7 mouse cellular contexts compared by ENCODE assay signal in the genomic region with DNA sequence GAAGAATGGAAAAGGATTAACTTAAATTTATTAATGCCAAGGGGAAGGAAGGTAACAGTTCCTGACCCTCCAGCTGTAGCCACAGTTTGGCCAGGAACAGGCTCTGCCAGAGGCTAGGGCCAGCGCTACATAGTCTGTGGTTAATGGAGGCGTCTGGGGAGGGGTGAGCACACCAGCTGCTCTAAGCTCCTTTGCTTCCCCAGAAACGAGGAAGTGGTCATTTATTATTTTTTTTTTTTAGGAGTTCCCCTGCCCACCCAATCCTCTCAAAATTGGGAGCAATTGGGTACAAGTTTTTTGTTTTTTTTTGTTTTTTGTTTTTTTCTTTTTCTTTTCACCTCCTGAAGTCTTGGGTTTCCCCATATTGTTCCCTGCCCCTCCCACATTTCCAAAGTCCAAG. TPM values are rescaled to one million over a fixed set of nuclear protein-coding genes. Genes with fewer than 3 reads are reported as not detected.
DNase-seq lines count a peak whose midpoint lies in the region; ATAC-seq and TF ChIP-seq lines count a peak whose summit lies in the region.

No protein-coding gene starts in this region.

- 13% methylated on average over 3 of the region's 3 CpGs for WGBS in lung, adult 2 months
- 33% methylated on average over 3 of the region's 3 CpGs for WGBS in forebrain, embryonic 10.5 days
- WGBS in limb, embryonic 15.5 days = 7% methylated on average over 3 of the region's 3 CpGs
- 14% methylated on average over 3 of the region's 3 CpGs for WGBS in stomach, embryonic 14.5 days

- no peaks in the 10 kb centered on the region for H3K27me3 ChIP-seq in forebrain, embryonic 10.5 days (ENCODE audit: poor library complexity, severe bottlenecking)
- no peaks in the 10 kb centered on the region for H3K27me3 ChIP-seq in limb, embryonic 15.5 days
- no peaks in the 10 kb centered on the region for H3K27me3 ChIP-seq in stomach, embryonic 14.5 days (ENCODE audit: control insufficient read depth, insufficient read depth, low read length)

- ATAC-seq in limb, embryonic 15.5 days (ENCODE audit: insufficient number of reproducible peaks, low FRiP score, low TSS enrichment, low read depth) = no peak
- ATAC-seq in stomach, embryonic 14.5 days (ENCODE audit: insufficient number of reproducible peaks, insufficient read depth, low FRiP score, low read depth) = no peak

- peaks cover 66% of the 10 kb centered on the region for H3K36me3 ChIP-seq in forebrain, embryonic 10.5 days (replicated peaks)
- H3K36me3 ChIP-seq in limb, embryonic 15.5 days = peaks cover 36% of the 10 kb centered on the region
- peaks cover 37% of the 10 kb centered on the region for H3K36me3 ChIP-seq in stomach, embryonic 14.5 days (ENCODE audit: control insufficient read depth, insufficient read depth, low read length)

- peak overlapping the region; percentile 74 for H3K4me2 ChIP-seq in limb, embryonic 15.5 days
- peak overlapping the region; percentile 45 for H3K4me2 ChIP-seq in stomach, embryonic 14.5 days (replicated peaks; ENCODE audit: low read depth, low read length)

- H3K9ac ChIP-seq in limb, embryonic 15.5 days = no peak overlapping the region
- H3K9ac ChIP-seq in stomach, embryonic 14.5 days (replicated peaks; ENCODE audit: low read depth, low read length) = no peak overlapping the region; the same call in 1 of the 2 replicates

- TF ChIP-seq POLR2A in lung, adult 2 months (IDR thresholded peaks at IDR 0.05; ENCODE audit: borderline replicate concordance, extremely low read depth, low read depth, low read length) = no peak

- H3K27ac ChIP-seq in forebrain, embryonic 10.5 days = peak overlapping the region; percentile 99
- H3K27ac ChIP-seq in limb, embryonic 15.5 days = peak overlapping the region; percentile 33
- H3K27ac ChIP-seq in stomach, embryonic 14.5 days (ENCODE audit: low read length) = peak overlapping the region; percentile 95; the same call in 1 of the 2 replicates

- TF ChIP-seq CTCF in lung, adult 2 months (IDR thresholded peaks at IDR 0.05; ENCODE audit: insufficient read depth, low read length) = no peak

- H3K4me3 ChIP-seq in lung, adult 2 months (replicated peaks; ENCODE audit: extremely low read depth, low read depth, low read length) = no peak overlapping the region
- H3K4me3 ChIP-seq in forebrain, embryonic 10.5 days = peak overlapping the region; percentile 80
- H3K4me3 ChIP-seq in limb, embryonic 15.5 days = peak overlapping the region; percentile 100
- peak overlapping the region; percentile 97 for H3K4me3 ChIP-seq in stomach, embryonic 14.5 days (ENCODE audit: low read depth, low read length)

- H3K4me1 ChIP-seq in lung, adult 2 months (ENCODE audit: control insufficient read depth, insufficient read depth, low read length) = no peaks in the 10 kb centered on the region; the same call in none of the 2 replicates
- peaks cover 33% of the 10 kb centered on the region for H3K4me1 ChIP-seq in forebrain, embryonic 10.5 days
- H3K4me1 ChIP-seq in limb, embryonic 15.5 days = peaks cover 10% of the 10 kb centered on the region; the same call in 1 of the 2 replicates
- 0 out of 2 replicates have a peak, but pooled peaks cover 13% of the 10 kb centered on the region for H3K4me1 ChIP-seq in stomach, embryonic 14.5 days (ENCODE audit: control insufficient read depth, insufficient read depth, low read length)

- H3K9me3 ChIP-seq in forebrain, embryonic 10.5 days = no peaks in the 10 kb centered on the region
- no peaks in the 10 kb centered on the region for H3K9me3 ChIP-seq in limb, embryonic 15.5 days
- H3K9me3 ChIP-seq in stomach, embryonic 14.5 days (ENCODE audit: control insufficient read depth, low read depth, low read length) = no peaks in the 10 kb centered on the region

- peak; percentile 3 for DNase-seq in lung, postnatal 10 days
- no peak for DNase-seq in lung, adult 2 months
- DNase-seq in forebrain, embryonic 10.5 days (ENCODE audit: extremely low spot score, low spot score) = no peak
- no peak for DNase-seq in gastrocnemius, postnatal 36 days
- DNase-seq in cerebellum, postnatal 4 days (ENCODE audit: low spot score in 2 of 2) = no peak

- intact Hi-C loops in gastrocnemius, postnatal 36 days (cut with DNase I) = loop anchor here (5.0 kb wide), 1 partner anchor 76 kb away; no protein-coding TSS in a partner anchor

RNA-seq across cellular contexts. Expression of a gene that starts 0.9 kb away (rescaled TPM):
- polyA plus RNA-seq in lung, adult 2 months (2012; rRNA removed) = 5.8 and 10.8 TPM in 2 replicates
- polyA plus RNA-seq in forebrain, embryonic 10.5 days (2016; fragmentation: Nextera tagmentation; extraction: Ambion mirVana) = 99.4 and 104 TPM in 2 replicates
- polyA plus RNA-seq in limb, embryonic 15.5 days (2015; fragmentation: Nextera tagmentation; extraction: Ambion mirVana) = 47.4 and 51.4 TPM in 2 replicates
- 86.0 and 87.3 TPM in 2 replicates for polyA plus RNA-seq in stomach, embryonic 14.5 days (2014; fragmentation: Nextera tagmentation; extraction: Ambion mirVana)
- total RNA-seq in gastrocnemius, postnatal 36 days (2021) = 10 to 100 TPM; 10.1 to 13.7 TPM

RNA-seq across cellular contexts. Expression of a gene that starts 59.4 kb away (rescaled TPM):
- 23.6 and 32.9 TPM in 2 replicates for polyA plus RNA-seq in lung, adult 2 months (2012; rRNA removed)
- polyA plus RNA-seq in forebrain, embryonic 10.5 days (2016; fragmentation: Nextera tagmentation; extraction: Ambion mirVana) = 46.5 and 46.7 TPM in 2 replicates
- 27.5 and 31.9 TPM in 2 replicates for polyA plus RNA-seq in limb, embryonic 15.5 days (2015; fragmentation: Nextera tagmentation; extraction: Ambion mirVana)
- 49.7 and 56.0 TPM in 2 replicates for polyA plus RNA-seq in stomach, embryonic 14.5 days (2014; fragmentation: Nextera tagmentation; extraction: Ambion mirVana)
- total RNA-seq in gastrocnemius, postnatal 36 days (2021) = 10 to 100 TPM; 26.6 to 30.8 TPM

Comparison
In these comparisons a context has a peak if more than half of its experiments do, and no peak if none do; other contexts are left out.
1. H3K27ac ChIP-seq: peak in every context shown above with its lines; median percentile 99 in forebrain, embryonic 10.5 days; 95 in stomach, embryonic 14.5 days; 33 in limb, embryonic 15.5 days.